Mouse (Mus musculus): ENCODE data around the gene Olfr115.

Gene Olfr115

DNA sequence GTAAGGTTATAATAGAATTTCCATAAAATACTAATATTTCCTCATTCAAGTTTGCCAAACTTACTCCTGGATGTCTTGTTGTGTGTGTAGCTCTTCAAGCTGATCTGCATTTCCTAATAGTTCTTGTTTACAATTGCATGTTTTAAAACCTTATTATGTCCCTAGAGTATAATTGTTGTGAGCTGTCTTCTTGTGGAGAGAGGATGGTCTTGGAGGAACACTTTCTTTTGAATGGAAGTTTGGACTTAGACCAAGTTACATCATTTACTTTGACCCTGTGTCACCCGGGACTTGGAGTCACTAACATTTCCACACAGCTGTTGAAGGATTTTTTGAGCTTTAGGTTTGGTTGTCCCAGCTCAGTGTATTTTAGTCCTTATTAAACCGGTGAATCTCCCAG lies at the start of gene Olfr115, which contains the start of gene Olfr116:
TSS of gene Olfr115 (minus strand) at position 101 of the 400 bp plus-strand sequence.
TSS of gene Olfr116 (minus strand) at position 191 of the 400 bp plus-strand sequence.
- no peak for DNase-seq (ENCODE audit: low spot score)

DNA sequence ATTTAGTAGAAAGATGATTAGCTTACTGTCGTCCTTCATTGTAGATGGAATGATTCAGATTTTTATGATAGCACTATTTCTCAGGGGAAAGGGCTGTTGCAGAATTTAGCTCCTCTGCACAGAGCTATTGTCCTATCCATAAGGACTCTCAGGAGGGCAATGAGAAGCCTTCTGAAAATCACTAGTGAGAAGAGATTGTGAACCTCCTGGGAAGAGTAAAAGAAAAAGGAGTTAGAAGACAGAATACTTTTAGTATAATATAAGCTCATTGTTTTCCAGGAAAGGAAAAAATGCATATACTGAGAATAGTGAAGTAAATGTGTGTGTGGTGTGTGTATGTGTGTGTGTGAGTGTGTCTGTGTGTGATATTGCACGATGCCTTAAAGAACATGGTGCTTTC lies 39.8 kb upstream of the Olfr115 start, which contains the start of gene Olfr118:
TSS of gene Olfr118 (plus strand) at position 301 of the 400 bp plus-strand sequence.
- DNase-seq (ENCODE audit: low spot score): no peak

- DNase-seq (ENCODE audit: low spot score): no peak
Observed at GRCm38 (mm10) chr17:37663682-37664081, 36.8 kb upstream of the Olfr115 start, which contains the start of gene Olfr117. Gene Olfr117 (minus strand): TSS chr17:37663782.

GRCm38 (mm10) chr17:37592643-37593042 lies 34.3 kb downstream of the Olfr115 start, which contains the start of gene Olfr114:
Gene Olfr114 (minus strand): TSS chr17:37592743.
- no peak for DNase-seq (ENCODE audit: low spot score)

DNA sequence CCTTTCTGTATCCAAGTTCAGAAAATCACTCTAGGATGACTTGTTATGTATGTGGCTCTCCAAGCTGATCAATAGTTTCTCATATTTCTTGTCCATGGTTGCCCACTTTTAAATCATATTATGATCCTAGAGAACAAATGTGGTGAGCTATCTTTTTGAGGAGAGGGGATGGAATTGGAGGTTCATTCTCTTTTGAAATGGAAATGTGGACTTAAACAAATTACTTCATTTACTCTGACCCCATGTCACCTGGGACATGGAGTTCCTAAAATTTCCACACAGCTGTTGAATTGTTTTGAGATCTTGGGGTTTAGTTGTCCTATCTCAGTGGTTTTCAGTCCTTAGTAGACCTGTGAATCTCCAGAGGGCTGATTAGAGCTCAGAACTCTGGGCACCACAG lies 49.3 kb downstream of the Olfr115 start, which contains the start of gene Olfr113:
TSS of gene Olfr113 (minus strand) at position 101 of the 400 bp plus-strand sequence.
- no peak for DNase-seq (ENCODE audit: low spot score)

- no peak for DNase-seq (ENCODE audit: low spot score)
Observed at GRCm38 (mm10) chr17:37569351-37569750, 57.6 kb downstream of the Olfr115 start, which contains the start of gene Olfr112. Gene Olfr112 (minus strand): TSS chr17:37569451.
